ENCODE assay signal across 15 mouse cellular contexts in the genomic region with DNA sequence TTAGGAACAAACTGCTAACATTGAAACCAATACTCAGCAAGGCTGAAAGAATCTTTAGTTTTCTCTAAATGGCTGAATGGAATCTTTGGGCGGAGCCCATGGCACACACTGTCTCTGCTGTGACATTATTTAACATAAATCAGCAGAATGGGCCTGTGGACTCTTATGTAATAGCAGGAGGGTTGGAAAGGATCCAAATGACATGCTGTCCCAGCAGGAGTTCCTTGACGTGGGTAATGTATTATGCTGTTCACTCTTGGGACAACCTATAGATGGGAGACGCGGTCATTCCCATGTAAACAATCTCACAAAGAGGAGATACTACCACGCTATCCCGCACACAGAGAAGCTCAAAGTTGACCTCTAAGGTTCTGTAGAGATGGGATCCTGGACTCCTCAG.
"Had no signal": no experiment of that assay in that cellular context is flagged by ENCODE, and none has a peak within 500 bp of the region (broad histone marks: within the 10 kb centered on the region; RNA-seq: fewer than 3 reads in every experiment).

No protein-coding gene starts in this region.

- H3K4me2 ChIP-seq: hindbrain, embryonic 13.5 days; limb, embryonic 15.5 days; stomach, embryonic 15.5 days had no signal

- H3K9ac ChIP-seq: hindbrain, embryonic 13.5 days; limb, embryonic 15.5 days; stomach, embryonic 15.5 days had no signal

- ATAC-seq: hindbrain, postnatal 0 days had no signal

- DNase-seq: kidney, postnatal 36 days; layer of hippocampus, adult 9-11 months; layer of hippocampus, postnatal 36 days; lung, adult 2 months; lung, postnatal 4 days; midbrain, embryonic 14.5 days; retina, postnatal 1 day; right cerebral cortex, postnatal 4 days; thymus, postnatal 4 days had no signal

- H3K36me3 ChIP-seq: hindbrain, embryonic 13.5 days; limb, embryonic 15.5 days; midbrain, embryonic 10.5 days; stomach, embryonic 15.5 days had no signal

- H3K27me3 ChIP-seq: hindbrain, embryonic 13.5 days; limb, embryonic 15.5 days; stomach, embryonic 15.5 days had no signal

- H3K9me3 ChIP-seq: hindbrain, embryonic 13.5 days; limb, embryonic 15.5 days; midbrain, embryonic 10.5 days; stomach, embryonic 15.5 days had no signal

- H3K4me3 ChIP-seq: hindbrain, embryonic 13.5 days; limb, embryonic 15.5 days; midbrain, embryonic 10.5 days; myocyte; stomach, embryonic 15.5 days had no signal

- H3K27ac ChIP-seq: hindbrain, embryonic 13.5 days; hindbrain, postnatal 0 days; limb, embryonic 15.5 days; midbrain, embryonic 10.5 days; stomach, embryonic 15.5 days had no signal
